Mouse (Mus musculus) embryo, embryonic 11.5 days (tissue): ENCODE measurements at regions not wholly inside any gene's neighbourhood (a gene's known extent, or its start where the extent isn't known, plus 50 kb on each side); places are given as distances from the start of the nearest gene placed in this dataset.
A peak's percentile ranks its signal among the peaks of the same experiment; 100 is the strongest.

Experiments used
- DNase-seq: peaks from one replicate; pipeline ENCODE4 v3.0.0-alpha.2; 2012; ENCODE audit warnings: low read depth, low spot score

GRCm38 (mm10) chr14:61819251-61819650 is 212.0 kb downstream of the Kcnrg start:
- DNase-seq = no peak

GRCm38 (mm10) chr14:61834291-61834936 is 227.2 kb downstream of the Kcnrg start:
- no peak for DNase-seq

DNA sequence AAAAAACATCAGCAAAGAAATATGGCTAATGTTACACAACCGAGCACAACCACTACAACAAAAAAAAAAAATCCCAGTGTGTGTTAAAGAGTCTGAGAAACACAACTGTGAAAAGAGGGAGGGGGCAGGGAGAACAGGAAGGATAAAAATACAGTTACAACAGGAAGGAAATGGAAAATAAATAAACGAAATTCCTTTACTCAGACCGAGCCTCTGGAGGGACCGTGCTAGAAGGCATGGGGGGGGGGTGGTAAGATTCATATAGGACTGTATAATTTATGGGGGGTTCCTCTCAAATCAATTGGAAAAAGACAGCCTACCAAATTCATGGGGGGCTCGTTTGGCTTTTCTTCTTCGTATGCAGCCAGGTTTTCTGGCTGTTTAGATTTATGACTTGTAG is 228.5 kb downstream of the Kcnrg start:
- no peak for DNase-seq

- peak; percentile 36 for DNase-seq
These were observed 229.0 kb downstream of the Kcnrg start for GRCm38 (mm10) chr14:61836231-61836630.

GRCm38 (mm10) chr14:61836965-61837364 is 229.7 kb downstream of the Kcnrg start:
- DNase-seq = no peak

GRCm38 (mm10) chr14:61837851-61838250 is 230.6 kb downstream of the Kcnrg start:
- DNase-seq = no peak

GRCm38 (mm10) chr14:61842476-61842875 is 235.2 kb downstream of the Kcnrg start:
- DNase-seq = no peak

- DNase-seq = no peak
These were observed 239.2 kb downstream of the Kcnrg start for GRCm38 (mm10) chr14:61846441-61846840.

DNA sequence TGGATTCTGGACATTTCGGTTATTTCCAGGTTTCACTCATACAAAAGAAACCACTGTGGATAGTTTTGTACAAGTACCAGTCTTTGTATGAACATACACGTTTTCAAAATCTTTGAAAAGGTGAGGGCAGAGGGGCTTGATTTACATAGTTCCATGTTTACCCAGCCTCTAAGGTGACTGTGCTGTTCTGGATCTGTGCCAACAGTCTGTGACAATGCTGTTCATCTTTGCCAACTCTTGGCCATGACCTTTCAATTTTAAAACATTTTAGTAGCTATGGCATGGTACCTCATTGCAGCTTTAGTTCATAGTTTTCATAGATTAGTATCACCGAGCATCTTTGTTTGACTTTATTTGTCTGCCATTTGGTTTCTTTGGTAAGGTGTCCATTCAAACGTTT is 243.0 kb downstream of the Kcnrg start:
- DNase-seq = no peak

GRCm38 (mm10) chr14:61857616-61858015 is 250.4 kb downstream of the Kcnrg start:
- DNase-seq = no peak

DNA sequence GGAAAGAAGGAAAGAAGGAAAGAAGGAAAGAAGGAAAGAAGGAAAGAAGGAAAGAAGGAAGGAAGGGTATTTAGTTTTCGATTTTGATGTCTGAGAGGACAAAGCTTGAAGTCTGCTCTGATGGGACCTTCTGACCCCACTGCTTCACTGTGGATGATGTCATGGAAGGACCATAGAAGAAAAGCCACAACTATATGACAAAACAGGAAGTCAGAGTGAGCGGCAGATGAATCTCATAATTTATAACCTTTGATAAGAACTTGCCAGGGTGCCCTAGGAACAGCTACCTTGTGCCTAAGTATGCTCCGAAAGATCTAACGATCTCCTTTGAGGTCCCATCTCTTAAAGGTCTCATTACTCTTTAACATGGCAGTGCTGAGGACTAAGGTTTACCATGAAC is 253.4 kb downstream of the Kcnrg start:
- DNase-seq = no peak

DNA sequence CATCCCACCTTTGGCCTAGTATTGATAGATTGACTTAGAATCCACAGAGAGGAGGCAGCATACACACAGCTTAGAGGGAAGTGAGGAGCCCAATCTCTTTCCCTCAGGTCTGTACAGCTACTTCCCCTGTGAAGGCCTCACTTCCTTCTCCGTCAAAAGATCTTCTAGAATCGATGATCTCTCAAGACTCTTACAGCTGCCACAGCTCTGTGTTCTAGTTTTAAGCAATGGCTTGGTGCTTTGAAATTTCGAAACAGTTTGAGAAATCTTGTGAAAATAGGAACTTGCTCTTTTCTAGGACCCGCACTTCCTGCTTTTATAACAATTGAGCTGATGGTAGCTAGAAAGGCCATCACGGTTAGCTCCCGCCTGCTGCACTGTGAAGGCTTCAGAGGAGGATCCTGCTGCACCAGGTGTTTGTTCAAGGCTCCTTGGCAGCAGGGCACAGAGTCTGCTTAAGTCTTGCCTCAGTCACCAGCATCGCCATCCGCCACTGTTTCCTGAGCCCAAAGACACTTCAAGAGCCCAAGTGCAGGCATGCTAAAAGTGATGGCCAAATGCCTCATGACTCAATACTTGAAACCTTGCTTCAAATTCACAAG is 254.2 kb downstream of the Kcnrg start:
- DNase-seq = no peak

GRCm38 (mm10) chr14:61862931-61863330 is 255.7 kb downstream of the Kcnrg start:
- no peak for DNase-seq

- DNase-seq = no peak
These were observed 256.2 kb downstream of the Kcnrg start for GRCm38 (mm10) chr14:61863475-61863874.

DNA sequence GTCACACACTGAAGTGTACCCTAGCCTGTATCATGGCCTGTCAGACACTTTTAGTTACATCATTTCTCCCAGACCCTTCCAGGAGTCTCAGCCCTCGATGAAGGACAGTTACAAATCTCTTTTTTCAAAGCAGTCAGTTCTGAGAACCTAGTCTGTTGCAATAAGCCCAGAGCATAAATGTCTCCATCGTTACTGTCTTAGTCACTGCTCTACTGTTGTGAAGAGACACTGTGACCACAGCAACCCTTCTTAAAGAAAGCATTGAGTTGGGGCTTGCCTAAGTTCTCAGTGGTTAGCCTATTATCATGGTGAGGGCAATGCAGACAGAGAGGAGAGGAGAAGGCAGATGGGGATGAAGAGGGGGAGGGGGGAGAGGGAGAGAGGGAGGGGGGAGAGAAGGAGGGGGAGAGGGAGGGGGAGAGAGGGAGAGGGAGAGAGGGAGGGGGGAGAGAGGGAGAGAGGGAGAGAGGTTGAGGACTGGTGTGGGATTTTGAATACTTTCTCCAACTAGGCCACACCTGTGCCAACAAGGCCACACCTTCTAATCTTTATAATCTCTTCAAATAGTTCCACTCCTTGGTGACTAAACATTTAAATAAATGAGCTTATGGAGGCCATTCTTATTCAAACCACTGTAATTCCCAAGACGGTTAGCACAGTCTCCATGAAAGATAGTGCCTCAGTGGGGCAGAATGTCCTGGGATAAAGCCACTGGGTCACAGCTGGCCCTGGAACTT is 259.4 kb downstream of the Kcnrg start:
- no peak for DNase-seq

DNA sequence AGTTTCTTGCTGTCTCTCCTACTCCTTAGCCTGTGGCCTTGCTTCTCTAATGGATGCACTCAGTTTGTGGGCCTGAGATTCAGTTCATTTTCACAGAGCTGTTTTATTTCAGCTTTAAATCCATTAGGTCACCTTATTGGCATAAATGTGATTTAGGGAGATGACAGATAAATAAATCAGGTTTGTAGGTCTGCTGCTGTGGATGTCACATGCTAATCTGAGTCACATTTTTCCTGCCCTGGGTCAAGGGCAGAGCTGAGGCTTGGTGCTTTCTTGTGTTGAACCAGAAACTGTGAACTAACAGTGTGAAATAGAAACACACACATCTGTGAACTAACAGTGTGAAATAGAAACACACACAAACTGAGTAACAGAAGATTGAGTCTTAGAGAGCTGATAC is 266.9 kb downstream of the Kcnrg start:
- no peak for DNase-seq

DNA sequence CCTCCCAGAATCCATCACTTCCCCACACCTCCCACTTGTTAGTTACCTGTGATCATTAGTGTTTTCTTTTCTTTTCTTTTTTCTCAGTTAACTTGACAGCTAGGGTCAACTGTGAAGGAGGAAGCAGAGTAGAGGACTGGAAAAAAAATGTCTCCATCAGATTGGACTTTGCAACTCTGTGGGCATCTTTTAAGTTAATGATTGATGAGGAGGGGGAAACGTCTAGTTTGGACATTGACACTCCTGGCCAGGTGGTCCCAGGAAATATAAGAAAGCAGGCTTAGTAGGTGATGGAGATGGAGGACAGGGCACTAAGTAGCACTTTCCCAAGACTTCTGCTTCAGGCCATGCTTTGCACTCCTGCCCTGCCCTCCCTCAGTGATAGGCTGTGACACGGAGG is 272.2 kb downstream of the Kcnrg start:
- no peak for DNase-seq

GRCm38 (mm10) chr14:61880514-61881259 is 273.4 kb downstream of the Kcnrg start:
- no peak for DNase-seq

DNA sequence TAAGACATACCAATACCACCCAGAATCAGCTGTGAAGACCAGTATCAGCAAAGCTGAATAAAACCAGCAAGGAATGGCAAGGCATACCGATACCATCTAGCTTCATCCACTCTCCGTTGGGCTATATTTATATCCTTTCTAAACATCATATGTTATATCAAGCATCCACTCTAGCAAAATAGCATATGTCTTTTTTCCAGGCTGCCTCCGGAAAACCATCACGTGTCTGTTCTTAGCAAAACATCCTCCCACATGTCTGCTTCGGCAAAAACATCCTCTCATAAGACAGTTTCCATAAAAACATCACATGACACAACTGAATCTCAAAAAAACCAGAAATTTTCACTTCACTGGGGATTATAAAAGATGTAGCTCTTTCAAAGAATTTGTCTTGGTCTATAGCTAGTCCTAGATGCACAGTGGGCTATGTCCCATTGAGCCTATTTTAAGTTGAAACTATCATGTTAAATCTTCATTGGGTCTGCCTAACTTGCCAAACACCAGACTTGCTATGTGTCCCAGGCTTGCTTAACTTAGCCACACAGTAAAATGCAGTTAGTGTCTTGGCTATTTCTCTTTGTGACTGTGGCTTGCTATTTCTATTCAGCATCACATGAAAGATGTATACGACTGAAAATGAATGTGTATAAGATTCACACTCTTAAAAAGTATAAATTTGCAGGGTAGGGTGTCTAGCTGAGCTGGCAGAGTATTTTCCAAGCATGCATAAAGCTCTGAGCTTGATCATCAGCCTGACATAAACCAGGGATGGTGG is 278.2 kb downstream of the Kcnrg start:
- no peak for DNase-seq

DNA sequence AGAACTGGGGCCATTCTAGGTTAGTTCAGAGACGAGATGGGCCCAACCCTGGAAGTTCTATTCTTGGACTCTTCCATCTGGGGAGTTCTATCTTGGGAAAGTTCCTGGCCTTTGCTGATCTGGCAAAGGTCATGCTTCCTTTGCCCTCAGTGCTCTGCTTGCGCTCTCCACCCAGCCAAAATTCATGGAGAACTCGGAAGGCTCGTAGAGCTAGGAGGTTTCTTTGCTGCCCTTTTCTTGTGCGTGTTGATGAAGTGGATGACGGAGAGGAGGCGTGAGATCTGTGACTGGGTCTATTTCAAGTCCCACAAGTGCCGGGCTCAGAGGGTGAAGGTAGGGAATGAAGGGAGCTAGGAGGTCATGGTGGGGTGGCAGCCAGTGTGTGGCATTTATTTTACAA is 282.4 kb downstream of the Kcnrg start:
- no peak for DNase-seq

- DNase-seq = no peak
These were observed 286.5 kb downstream of the Kcnrg start for GRCm38 (mm10) chr14:61893786-61894185.

DNA sequence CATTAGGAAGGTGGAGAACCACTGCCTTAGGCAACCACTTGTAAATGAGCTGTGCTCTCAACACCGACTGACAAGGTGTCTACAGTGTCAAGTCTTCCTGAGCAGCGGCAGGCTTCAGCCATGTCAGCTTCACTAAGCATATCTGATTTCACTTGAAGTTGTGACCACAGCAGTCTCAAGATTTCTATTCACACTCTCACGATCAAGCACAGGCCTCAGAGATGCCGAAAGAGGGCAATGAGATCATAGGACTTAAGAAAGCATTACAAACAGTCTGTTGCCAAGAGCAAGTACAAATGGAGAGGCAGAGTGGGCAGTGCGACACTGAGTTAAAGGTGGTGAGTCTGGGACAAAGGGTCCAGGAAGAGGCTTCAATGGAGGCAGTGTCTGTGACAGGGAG is 289.6 kb downstream of the Kcnrg start:
- no peak for DNase-seq
